Mouse (Mus musculus): Measurements from ENCODE around the gene Phf21b. TPM values are rescaled to one million over a fixed set of nuclear protein-coding genes. Genes with fewer than 3 reads are reported as not detected.
"Not testable (repeated sequence)": the region's sequence is repeated elsewhere in the genome, so short reads cannot be mapped to it uniquely, and the experiment has no call there.

Phf21b gene
- 10 to 100 TPM; 19.1 to 21.3 TPM for total RNA-seq (2021)
- long read RNA-seq, experiment 1, partial matches to known transcripts, result 7 of 12 reads
- long read RNA-seq, experiment 1, other reads (novel, unspliced or antisense), result 3 of 12 reads
- long read RNA-seq, experiment 2, partial matches to known transcripts, result 0 of 5 reads
- long read RNA-seq, experiment 2, other reads (novel, unspliced or antisense), result 2 of 5 reads

DNA sequence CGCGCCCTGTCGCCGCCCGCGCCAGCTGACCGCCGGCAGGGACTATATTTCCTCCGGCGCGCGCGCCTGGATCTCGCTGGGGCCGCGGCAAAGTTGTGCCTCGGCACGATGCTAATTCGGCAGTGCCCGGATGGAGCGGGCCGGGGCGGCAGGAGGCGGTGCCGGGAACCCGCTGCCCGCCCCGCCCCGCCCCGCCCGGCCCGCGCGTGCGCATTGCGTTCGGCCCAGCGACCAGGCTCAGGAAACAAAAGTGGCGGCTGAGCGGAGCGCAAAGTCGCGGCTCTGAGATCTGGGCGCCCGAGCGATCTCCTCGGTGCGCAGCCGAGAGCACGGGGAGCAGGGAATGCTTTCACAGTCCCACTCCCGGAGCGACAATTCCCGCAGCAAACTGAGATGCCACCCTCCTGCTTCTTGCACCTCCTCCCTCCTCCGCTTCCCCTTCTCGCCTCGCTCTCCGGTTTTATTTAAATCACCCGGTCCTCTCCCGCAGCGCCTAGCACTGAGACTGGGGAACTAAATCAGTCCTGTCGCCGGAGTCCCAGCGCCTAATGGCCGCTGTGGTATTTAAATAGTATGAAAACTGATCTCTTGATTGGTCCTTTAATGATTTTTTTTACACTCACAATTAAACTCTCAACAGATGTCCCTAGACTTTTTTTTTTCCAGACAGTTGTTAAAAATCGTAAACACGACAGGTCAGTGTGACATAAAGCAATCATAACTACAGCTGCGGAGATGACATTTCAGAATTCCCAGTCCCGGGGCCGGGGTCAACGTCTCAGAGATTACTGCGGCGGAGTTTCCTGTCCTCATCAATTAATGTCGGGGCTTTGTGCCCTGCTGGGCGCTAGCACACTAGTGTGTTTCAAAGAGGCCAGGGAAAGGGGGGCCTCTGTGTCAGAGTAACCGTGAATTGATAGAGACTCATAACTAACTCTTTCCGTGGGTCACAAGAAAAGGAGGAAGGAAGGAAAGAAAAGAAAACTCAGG lies at the start of gene Phf21b:
Phf21b (minus strand) TSS at position 44 of the 990 bp plus-strand sequence.
- DNase-seq (ENCODE audit: low spot score in 2 of 2), result peak; percentile 89 to 92

DNA sequence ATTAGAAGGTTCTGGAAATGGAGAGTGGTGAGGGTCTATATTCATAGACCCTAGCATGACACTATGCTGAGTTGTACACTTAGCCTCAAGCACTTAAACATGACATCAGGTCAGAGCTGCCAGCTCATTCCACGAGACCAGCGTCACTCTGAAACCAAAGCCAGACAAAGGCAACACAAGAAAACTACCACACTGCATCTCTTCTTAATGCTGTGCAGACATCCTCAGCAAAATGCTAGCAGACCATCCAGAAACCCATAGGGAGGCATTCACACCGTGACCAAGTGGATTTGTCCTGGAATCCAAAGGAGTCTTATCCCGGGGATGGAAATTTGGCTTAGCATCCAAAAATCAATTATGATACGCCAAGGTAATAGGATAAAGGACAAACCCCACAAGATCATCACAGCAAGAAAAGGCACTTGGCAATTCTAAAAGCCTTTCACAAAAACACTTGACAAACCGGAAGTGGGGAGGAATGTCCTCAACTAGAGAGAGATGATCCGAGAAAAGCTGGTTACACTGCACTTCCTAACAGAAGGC lies 48.1 kb upstream of the Phf21b start:
- no peak for DNase-seq (ENCODE audit: low spot score in 2 of 2)

DNA sequence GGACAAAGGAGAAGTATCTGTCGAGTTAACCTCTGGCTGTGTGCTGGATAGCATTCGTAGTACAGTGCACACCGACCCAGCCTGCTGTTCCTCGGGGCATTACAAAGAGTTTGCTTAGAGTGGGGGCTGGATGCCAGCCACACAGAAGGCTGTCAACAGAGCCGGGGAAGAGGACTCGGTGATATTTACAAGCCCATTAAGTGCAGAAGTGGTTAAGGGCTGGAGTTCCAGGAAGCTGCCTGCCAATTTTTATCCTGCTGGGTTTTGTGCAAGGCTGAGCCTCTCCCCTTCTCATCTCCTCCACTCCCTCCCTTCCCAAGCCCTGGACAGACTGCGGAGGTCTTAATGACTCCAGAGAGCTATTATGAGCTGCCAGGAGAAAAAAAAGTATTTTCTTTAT lies 42.2 kb upstream of the Phf21b start:
- no peak for DNase-seq (ENCODE audit: low spot score in 2 of 2)

DNA sequence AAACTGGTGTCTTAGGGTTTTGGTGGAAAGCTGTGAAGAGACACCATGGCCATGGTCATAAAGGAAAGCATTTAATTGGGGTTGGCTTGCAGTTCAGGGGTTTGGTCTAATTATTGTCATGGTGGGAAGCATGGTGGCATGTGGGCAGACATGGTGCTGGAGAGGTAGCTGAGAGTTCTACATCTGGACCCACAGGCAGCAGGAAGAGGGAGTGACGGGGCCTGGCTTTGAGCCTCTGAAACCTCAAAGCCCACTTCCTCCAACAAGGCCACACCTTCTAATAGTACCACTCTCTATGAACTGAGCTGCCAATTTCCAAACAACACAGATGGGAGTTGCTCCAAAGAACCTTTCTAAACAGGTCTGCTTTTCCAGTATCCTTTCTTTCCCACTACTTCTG lies 40.8 kb upstream of the Phf21b start:
- DNase-seq (ENCODE audit: low spot score in 2 of 2), result no peak

DNA sequence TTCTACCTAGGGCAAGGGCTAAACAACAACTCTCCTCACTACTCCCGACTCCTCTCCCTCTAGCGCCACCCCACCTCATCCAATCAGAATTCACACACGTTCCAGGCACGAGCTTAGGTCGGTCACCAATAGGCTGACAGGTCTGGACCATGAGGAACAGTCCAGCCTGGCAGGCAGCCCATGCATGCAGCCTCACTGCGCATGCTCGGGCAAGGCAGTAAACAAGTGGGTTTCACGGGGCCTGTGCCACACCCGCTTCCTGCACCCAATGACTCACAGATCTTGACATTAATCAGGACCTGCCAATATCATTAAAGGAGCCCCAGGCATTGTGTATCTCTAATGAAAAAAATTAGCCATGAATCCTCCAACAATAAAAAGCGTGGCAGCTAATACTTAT lies 40.4 kb upstream of the Phf21b start:
- DNase-seq (ENCODE audit: low spot score in 2 of 2), result not testable (repeated sequence)

DNA sequence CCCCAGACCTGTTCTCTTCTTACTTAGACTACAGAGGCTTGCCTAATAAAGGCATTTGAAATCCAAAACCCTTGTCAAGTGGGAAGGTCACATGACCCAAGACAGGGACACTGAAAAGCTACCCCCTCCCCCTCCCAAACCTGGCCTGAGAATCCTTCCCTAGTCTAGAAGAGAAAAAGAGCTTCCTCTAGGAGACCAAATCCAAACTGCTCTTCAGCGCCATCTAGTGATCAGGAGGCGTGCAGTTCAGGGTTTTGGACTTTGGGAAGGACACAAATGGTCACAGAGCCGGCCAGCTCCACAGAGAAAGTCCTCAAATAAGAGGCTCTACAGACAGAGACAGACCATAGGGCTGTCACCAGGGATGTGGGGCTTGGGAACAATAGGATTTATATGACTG lies 35.8 kb upstream of the Phf21b start:
- peak; percentile 65 to 78 for DNase-seq (ENCODE audit: low spot score in 2 of 2)

DNA sequence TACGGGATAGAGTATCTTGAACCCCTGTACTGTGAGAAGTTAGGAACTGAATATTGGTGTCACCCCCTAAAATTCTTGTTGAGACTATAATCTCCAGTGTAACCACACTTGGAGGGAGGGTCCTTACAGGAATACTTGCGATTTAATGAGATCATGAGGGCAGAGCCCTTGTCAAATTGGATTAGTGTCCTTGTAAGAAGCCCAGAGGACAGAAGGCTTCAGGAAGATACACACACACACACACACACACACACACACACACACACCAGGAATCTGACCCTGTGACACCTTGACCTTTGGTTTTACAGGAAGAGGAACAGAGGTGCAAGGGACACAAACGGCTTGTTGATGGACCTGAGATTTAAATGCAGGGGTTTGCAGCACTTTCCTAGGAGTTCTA lies 35.4 kb upstream of the Phf21b start:
- DNase-seq (ENCODE audit: low spot score in 2 of 2), result no peak

DNA sequence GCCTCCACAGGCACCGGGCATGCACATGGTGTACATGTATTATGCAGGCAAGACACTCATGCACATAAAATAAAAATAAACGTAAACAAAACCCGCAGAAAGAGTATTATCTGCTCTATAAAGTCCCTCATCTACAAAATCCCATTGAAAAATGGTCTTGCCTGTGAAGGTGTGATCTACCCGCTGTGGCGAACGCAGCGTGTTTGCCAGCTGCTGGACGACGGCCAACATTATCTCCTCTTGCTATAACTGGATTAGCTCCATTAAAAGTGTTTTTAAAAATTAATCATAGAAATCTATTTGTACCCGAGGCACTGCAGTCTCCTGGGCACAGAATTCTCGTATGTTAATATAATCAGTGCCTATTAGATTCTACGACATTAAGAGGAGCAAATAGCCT lies 32.2 kb upstream of the Phf21b start:
- DNase-seq (ENCODE audit: low spot score in 2 of 2), result no peak

DNA sequence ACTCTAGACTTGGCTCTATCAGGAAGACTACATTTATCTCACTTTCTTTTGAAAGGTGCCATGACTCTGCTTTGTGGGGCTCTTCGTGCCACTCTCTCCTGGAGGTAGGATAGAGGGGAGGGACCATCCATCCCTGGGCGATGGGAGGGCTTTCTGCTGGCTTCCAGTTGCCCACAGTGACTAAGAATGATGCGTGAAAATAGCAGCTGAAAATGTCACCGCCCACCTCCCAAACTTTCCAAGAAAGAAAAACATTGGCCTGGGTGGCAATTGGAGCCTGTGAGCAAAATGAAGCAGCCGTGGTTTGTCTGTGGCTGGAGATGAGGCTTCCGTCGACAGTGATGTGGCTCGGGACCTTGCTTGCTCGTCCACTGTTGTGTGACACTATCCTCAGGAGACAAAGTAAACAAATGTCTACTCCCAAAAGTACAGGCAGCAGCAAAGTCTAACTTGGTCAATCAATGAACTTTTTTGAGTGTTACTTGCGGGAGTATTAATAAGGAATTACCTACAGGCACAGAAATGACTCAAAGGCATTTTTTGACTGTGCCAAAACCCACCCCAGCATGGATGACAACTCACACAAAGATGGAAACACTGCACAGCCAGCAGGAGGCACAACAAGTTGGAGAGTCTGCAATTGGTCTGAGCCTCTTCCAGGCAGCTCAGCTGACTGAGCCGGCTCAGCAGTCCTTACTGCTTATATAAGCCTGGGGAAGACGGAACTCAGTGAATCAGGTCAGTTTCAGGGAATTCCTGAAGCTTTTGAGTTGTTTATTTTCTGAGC lies 21.4 kb upstream of the Phf21b start:
- peak; percentile 68 to 71 for DNase-seq (ENCODE audit: low spot score in 2 of 2)

DNA sequence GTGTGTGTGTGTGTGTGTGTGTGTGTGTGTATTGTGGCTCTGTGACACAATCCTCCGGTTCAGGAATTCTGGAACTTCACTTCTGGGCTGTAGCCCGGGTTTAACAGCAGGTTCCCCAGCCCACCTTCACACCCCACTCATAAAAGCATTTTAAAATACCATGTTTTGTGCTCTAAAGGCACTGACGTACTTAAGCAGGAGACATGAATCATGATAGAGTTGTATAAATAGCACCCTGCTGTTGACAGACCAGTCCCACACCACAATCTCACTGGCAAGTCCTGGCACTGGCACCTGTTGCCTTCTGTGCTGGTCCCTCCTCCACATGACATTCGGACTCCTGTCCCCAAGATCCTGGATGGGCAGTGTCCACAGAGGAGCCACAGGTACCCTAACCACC lies 18.0 kb upstream of the Phf21b start:
- DNase-seq (ENCODE audit: low spot score in 2 of 2), result peak; percentile 58 to 62

DNA sequence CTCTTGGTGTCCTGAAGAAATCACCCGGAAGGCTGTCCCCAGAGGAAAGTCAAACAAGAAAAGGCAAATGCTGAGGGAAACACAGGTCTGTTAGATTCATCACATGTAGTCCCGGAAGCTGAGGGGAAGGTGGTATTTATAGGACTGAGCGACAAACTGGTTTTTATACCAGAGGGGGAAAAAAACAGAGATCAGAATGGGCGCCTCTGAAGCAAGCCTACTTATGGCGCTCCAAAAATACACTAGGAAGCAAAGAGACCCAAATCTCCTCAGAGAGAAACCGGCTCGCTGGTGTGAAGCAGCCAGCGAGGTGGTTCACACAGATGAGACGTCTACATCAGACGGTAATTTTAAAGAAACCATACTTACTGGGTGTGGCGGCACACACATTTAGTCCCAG lies 17.2 kb upstream of the Phf21b start:
- DNase-seq (ENCODE audit: low spot score in 2 of 2), result peak; percentile 10 to 12

DNA sequence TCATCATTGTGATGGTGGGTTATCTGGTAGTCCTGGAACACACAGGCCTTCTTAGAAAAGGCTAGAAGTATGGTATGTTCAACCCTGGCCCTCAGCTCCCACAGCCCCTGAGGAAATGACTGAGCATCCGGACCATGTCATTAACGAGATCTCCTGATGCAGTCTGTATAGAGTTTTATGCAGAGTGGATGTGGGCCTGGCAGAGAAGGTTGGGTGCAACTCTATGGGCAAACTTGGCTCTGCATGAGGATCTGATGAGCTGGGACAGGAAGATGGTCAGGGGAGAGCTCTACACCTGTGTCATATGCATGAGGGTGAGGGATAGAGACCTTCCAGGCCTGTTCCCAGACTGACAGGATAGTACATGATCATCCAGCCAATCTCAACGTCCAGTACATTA lies 16.0 kb upstream of the Phf21b start:
- no peak for DNase-seq (ENCODE audit: low spot score in 2 of 2)

DNA sequence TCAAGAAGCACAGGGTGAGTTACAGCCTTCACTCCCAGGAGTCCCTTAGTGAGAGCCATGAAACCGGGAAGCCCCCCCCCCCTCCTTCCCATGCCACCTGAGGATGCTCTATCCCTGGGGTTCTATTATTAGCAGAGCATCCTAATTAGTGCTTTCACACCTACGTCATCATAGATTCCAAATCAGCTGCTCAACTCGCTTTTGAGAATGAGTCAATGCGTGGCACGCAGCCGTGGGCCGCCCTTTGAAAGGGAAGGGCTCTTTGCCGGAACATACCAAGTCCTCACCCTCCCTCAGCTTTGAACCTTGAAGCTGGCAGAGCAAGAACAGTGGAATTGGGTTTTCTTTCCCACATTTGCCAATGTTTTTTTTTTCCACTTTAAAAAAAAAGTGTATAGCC lies 6.1 kb upstream of the Phf21b start:
- DNase-seq (ENCODE audit: low spot score in 2 of 2), result peak; percentile 21 to 28

DNA sequence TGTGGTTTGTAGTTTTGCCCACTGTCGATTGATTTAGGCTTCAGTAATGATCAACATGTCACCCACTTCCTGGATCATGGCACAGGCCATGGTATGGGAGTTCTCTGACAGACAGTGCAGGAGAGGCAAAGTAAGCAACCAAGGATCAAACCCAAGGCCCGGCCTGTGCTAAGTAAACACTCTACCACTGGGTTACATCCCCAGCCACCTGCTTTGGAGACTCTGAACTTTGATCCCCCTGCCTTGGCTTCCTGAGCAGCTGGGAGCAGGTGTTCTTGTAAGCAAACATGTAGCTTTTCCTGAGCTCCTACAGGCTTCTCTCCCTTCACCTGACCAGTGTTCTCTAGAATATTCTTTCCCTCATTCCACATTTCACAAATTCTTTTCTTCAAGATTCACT lies 1.8 kb upstream of the Phf21b start:
- DNase-seq (ENCODE audit: low spot score in 2 of 2), result no peak

DNA sequence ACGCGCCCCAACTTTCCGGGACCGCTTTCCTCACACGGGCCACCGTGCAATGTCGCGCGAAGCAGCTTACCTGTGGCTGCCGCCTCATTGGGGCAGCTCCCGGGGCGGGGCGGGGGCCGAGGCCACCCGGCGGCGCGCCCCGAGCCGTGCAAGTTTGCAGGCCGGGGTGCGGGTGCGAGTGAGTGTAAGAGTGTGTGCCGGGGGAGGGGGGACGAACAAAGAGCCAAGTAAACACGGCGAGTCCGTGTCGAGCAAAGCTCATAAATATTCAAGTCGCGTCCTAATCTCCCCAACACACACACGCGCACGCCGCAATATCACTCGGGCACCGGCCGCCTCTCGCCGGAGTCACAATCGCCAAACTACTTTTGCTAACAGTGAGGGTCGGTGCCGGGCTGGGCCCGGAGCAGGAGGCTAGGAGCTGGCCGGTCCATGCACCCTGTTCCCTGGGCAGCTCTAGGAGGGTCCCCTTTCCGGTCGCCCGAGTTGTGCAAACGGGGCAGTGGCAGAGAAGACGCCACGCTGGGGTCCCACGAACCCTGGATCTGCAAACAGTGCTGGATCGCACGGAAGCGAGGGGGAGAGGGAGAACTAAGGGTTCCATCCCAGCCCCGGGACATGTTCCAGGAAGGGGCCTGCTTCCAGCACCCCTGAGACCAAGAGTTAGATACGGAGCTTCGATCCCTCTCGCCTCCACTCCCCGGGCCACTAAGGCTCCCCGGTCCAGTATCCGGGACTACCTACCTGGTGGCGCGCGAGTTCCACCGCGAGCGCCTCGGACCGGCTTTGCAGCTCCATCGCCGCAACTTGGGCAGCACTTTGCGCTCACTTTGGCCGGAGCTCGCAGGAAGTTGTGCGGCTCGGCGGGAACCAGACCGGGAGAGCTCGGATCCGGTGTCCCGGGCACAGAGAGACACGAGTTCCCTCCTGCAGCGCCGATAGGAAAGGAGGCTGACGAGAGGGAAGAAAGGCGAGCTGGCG lies 638 bp downstream of the Phf21b start:
- peak; percentile 41 to 54 for DNase-seq (ENCODE audit: low spot score in 2 of 2)

DNA sequence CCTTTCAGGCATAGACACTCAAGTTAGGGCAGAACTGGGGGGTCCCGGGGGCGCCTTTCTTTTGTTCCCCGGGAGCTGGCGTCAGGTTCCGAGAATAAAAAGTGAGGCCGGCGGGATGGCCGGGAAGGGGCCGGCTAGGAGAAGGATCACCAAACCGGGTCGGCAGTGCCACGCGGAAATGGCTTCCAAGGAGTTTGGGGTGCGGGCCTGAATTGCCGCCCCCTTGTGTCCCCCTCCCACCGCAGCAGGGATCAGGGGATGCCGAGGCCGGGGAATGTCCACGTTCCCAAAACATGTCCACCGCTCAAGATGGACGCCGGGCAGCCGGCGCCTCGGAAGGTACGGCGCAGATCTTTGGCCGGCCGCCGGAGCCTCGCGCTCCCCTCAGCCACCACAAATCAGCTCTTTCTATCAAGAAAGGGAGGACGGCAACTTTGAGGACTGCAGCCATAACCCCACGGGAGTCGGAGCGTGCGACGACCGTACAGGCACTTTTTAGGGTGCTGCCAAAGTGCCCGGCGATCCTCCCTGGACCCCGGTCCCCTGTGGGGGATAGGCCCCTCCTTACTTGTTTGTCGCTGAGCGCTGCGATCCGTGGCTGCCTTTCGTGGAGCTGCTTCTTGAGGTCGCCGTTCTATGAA lies 1.6 kb downstream of the Phf21b start:
- DNase-seq (ENCODE audit: low spot score in 2 of 2), result peak; percentile 15 to 38

DNA sequence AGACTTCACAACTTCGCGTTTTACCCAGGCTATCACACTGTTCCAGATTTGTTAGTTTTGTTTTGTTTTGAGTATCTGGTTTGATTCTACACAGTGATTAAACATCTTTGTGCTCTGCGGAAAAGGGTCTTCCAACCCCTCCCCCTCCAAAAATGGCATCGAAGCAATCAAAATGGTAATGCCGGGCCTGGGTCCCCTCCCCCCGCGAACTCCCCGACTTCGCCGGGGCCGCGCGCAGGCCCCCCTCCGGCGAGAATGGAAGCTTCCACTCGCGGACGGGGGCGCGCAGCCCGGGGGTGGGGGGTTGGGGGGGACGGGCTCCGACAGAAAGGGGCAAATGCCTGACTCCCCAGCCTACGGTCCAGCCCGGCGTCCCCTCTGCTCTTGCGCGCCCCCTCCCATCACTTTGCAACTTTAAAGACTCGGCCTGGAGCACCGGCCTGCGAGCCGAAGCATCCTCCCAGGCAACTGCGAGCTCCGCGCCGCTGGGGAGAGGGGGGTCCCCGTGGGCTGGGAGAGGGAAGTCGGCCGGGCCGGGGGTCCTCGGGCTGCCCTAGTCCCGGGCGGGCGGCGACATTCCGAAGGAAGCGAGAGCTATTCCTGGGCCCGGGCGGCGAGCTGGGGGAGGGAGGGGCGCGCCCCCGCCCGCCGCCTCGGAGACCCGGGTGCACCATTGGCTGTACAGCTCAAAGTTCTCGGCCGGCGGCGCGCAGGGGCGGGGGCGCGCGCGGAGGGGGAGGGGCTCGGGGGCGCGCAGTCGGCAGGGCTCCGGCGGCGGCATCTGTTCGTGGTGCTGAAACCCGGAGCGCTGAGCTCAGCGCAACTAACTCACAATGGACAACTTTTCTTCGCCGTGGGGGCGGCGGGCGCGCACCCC lies 2.4 kb downstream of the Phf21b start:
- peak; percentile 58 to 83 for DNase-seq (ENCODE audit: low spot score in 2 of 2)

DNA sequence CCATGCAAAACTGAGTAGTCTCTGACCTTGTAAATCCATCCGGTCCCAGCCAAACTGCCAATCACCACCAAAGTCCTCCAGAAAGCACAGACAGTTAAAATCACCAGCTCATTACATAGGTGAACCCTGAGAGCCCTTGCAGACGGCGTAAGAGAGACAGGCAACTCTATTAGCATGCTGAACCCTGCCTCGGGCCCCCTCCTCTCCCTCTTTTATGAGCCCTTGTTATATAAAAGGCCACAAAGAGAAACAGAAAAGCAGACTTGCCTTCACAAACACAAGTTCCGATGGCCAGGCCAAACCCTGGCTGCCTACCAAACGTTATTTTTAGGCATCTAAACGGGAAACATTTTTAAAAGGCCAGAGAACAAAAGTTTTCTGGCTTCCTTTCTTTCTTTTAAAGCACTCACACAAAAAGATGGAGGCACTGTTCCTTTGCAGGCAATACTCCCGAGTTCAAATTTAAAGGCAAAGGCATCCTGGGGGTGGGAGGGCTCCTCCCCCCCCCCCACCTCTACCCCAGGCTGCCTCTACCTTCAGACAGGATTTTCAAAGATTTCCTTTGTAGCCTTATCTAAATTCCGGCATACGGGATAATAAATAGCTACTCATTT lies 3.3 kb downstream of the Phf21b start:
- DNase-seq (ENCODE audit: low spot score in 2 of 2), result peak in 1 of 2 experiments; percentile 21

All from left cerebral cortex, adult 18-20 months (tissue).